Mouse (Mus musculus) monocyte, adult 5-6 weeks (primary cell): ENCODE data around the gene Romo1. TPM values are rescaled to one million over a fixed set of nuclear protein-coding genes. Genes with fewer than 3 reads are reported as not detected.
A peak's percentile ranks its signal among the peaks of the same experiment; 100 is the strongest.

Experiments
- ATAC-seq: fragments of 153-309, 156-312 bp; replicated peaks from 2 replicates; pipeline ENCODE4 v1.8.0; 2017; ENCODE audit warnings: mild to moderate bottlenecking; ENCODE audit not compliant: low TSS enrichment, insufficient number of reproducible peaks, severe bottlenecking, poor library complexity, low FRiP score
- total RNA-seq: library from RNA; stranded (forward); fragments of 200-1000, 200-491, 200-594 nt; gene quantifications from 3 replicates; pipeline ENCODE4 v1.2.3, GENCODE M21; 2017

Gene Romo1
- total RNA-seq, 1 experiment from 2014 or later = 9.1 TPM

- ATAC-seq = no peak
These were observed 33.8 kb downstream of the Romo1 start for GRCm38 (mm10) chr2:156177651-156178050.

GRCm38 (mm10) chr2:156179046-156179795 lies 35.4 kb downstream of the Romo1 start:
- ATAC-seq = peak; percentile 63

GRCm38 (mm10) chr2:156179796-156180093 lies 35.9 kb downstream of the Romo1 start:
- ATAC-seq = no peak

GRCm38 (mm10) chr2:156180094-156180821 lies 36.4 kb downstream of the Romo1 start, which contains the start of gene Rbm39:
TSS of gene Rbm39 (minus strand) at chr2:156180238.
- peak; percentile 93 for ATAC-seq

GRCm38 (mm10) chr2:156180824-156181590 lies 37.2 kb downstream of the Romo1 start:
- no peak; the same call in 1 of the 2 replicates for ATAC-seq

- no peak for ATAC-seq
These were observed 37.8 kb downstream of the Romo1 start for GRCm38 (mm10) chr2:156181592-156181991.

- ATAC-seq = 0 out of 2 replicates have a peak, but pooled peaks have one; percentile 6
These were observed 45.4 kb downstream of the Romo1 start for GRCm38 (mm10) chr2:156189241-156189640.

- peak; percentile 81 for ATAC-seq
These were observed 46.4 kb downstream of the Romo1 start for GRCm38 (mm10) chr2:156190004-156190896.

GRCm38 (mm10) chr2:156191540-156191939 lies 47.7 kb downstream of the Romo1 start:
- no peak for ATAC-seq

- ATAC-seq = no peak
These were observed 48.2 kb downstream of the Romo1 start for GRCm38 (mm10) chr2:156192068-156192467.

GRCm38 (mm10) chr2:156193066-156193862 lies 49.4 kb downstream of the Romo1 start:
- no peak for ATAC-seq

- no peak for ATAC-seq
These were observed 50.7 kb downstream of the Romo1 start for GRCm38 (mm10) chr2:156194571-156194970.

Other genes with a start within 250 kb of the Romo1 start
- gene Uqcc1, start 213.7 kb upstream of the Romo1 start, total RNA-seq = 33.3 to 43.3 TPM (median 37.7 TPM) in 3 replicates
- not detected in 3 replicates for gene Gm15557, start 203.3 kb upstream of the Romo1 start, total RNA-seq
- not detected in 3 replicates for gene Gdf5, start 198.7 kb upstream of the Romo1 start, total RNA-seq
- 67.3 to 170 TPM (median 77.6 TPM) in 3 replicates for gene Cep250, start 187.6 kb upstream of the Romo1 start, total RNA-seq
- gene 6430550D23Rik, start 136.1 kb upstream of the Romo1 start, total RNA-seq = 0.87 to 1.8 TPM in 2 of 3 replicates, not detected in the other
- 57.6 to 77.8 TPM (median 66.2 TPM) in 3 replicates for gene Ergic3, start 136.0 kb upstream of the Romo1 start, total RNA-seq
- gene Fer1l4, start 91.1 kb upstream of the Romo1 start, total RNA-seq = not detected in 3 replicates
- gene Spag4, start 78.9 kb upstream of the Romo1 start, total RNA-seq = 0.29 to 2.2 TPM (median 1.9 TPM) in 3 replicates
- 33.8 to 71.0 TPM (median 55.8 TPM) in 3 replicates for gene Cpne1, start 32.1 kb upstream of the Romo1 start, total RNA-seq
- 11.0 to 22.7 TPM (median 13.0 TPM) in 3 replicates for gene Rbm12, start 32.1 kb upstream of the Romo1 start, total RNA-seq
- 22.3 to 33.9 TPM (median 24.9 TPM) in 3 replicates for gene Gm28036, start 16.9 kb upstream of the Romo1 start, total RNA-seq
- 28.1 to 50.8 TPM (median 31.0 TPM) in 3 replicates for gene Nfs1, start 147 bp downstream of the Romo1 start, total RNA-seq
- 1,407 to 1,708 TPM (median 1,696 TPM) in 3 replicates for gene Rbm39, start 36.2 kb downstream of the Romo1 start, total RNA-seq
- gene Phf20, start 52.4 kb downstream of the Romo1 start, total RNA-seq = 25.7 to 71.4 TPM (median 66.4 TPM) in 3 replicates
- gene Cnbd2, start 168.3 kb downstream of the Romo1 start, total RNA-seq = 11.2 to 25.2 TPM (median 23.5 TPM) in 3 replicates
- gene Scand1, start 168.7 kb downstream of the Romo1 start, total RNA-seq = 4.8 to 57.7 TPM (median 47.6 TPM) in 3 replicates